Mouse (Mus musculus) adrenal gland, adult 8-10 months (tissue): ENCODE measurements around the gene Fn1. TPM values are rescaled to one million over a fixed set of nuclear protein-coding genes. Genes with fewer than 3 reads are reported as not detected.

Experiments used
- DNase-seq: peaks from one replicate; pipeline ENCODE4 v3.0.0; 2022
- total RNA-seq, 4 experiments: library from RNA; stranded (reverse); gene quantifications; 2 replicates each; pipeline ENCODE4 v1.2.4; 2022

The Fn1 gene
- total RNA-seq, 4 experiments from 2014 or later, result 21.4 to 50.9 (median 36.7) TPM

DNA sequence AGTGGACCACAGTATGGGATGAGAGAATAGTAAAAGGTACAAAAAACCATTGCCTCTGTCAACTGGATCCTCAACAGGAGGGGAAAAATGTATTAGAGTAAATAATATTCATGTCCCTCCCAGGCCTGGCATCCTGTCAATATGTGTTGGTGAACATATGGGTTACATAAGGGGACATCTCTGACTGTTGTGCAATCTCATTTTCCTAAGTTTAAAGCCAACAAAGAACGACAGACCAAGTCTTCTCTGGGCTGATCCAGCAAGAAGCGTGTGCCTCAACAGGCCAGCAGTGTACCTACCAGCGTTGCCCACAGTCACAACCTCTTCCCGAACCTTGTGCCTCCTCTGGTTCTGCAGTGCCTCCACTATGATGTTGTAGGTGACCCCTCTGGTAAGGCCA, 57.6 kb downstream of the Fn1 start:
- DNase-seq, result no peak

DNA sequence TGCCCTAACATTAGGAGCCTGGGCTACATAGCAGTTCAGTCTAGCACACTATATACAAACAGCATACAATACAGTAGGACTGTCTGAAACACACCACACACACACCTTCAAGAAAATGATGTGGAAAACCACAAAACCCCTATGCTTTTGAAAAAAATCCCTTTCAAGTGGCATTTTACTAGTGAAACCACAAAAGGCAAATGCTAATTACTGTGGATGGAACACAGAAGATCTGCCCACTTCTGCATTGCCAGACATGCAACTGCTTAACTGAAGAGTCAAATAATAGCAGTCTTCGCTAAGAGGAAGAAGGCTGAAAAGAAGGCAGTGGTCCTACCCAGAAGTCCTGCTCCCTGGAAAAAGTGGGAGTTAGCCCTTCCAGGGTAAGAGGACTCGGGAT, 58.7 kb downstream of the Fn1 start:
- no peak for DNase-seq

DNA sequence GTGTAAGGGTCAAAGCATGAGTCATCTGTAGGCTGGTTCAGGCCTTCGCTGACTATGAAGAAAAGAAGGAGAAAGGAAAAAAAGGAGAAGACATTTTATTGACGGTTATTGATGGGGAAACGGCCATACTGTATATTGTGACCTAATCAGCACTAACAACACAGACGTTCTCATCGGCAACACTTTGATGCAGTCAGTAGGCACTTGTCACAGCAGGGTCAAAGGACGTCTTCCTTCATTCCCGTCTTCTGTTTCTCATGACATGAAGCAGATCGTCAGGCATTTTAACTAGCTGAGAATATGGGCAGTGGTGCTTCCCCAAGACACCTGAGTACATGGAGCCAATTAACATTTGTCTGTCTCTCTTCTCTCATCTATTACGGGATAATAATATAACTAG, 59.8 kb downstream of the Fn1 start:
- no peak for DNase-seq

DNA sequence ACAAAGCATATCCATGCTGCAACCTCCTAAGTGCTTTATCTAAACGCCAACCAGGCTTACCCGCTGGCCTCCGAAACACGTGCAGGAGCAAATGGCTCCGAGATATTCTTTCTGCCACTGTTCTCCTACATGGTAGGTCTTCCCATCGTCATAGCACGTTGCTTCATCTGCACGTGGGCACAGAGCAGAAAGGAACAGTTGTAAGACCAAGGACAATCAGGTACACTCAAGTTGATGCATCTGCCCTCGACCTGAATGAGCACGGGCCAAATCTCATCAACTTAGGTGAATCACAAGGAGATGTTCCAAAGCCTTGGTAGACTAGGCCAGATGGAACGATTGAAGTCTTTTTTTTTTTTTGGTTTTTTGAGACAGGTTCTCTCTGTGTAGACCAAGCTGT, 63.0 kb downstream of the Fn1 start:
- no peak for DNase-seq

DNA sequence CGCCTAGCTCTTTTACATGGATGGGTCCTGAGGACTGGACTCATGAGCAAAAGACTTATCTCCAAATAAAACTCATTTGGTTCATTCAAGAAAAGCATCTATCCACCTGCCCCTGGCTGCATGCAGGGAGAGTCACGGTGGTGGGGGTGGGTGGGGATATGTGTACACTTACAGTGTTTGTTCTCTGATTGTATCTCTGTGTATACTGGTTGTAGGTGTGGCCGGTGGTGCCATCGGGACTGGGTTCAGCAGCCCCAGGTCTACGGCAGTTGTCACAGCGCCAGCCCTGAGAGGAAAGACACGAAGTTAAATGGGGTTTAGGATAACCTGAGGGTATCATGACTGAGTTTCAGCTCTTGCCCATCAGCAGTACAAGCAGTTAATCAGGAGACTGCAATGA, 66.3 kb downstream of the Fn1 start:
- DNase-seq, result no peak

DNA sequence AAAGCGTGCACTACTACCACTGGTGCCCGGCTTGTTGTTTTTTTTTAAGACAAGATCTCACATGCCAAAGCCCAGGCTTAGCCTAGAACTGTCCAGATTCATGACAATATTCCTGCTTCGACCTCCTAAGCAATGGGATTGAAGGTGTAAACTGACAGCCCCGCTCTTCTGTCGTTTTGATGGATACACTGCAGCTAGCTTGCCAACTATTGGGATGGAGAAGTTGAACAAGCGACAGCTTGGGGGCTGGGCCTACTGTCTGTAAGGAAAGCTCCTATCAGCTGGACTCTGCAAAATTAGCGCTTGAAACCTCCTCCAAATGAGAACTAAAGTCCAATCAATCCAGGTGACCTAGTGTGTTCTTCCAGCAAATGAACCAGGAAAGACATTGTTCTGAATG, 69.1 kb downstream of the Fn1 start:
- DNase-seq, result no peak

DNA sequence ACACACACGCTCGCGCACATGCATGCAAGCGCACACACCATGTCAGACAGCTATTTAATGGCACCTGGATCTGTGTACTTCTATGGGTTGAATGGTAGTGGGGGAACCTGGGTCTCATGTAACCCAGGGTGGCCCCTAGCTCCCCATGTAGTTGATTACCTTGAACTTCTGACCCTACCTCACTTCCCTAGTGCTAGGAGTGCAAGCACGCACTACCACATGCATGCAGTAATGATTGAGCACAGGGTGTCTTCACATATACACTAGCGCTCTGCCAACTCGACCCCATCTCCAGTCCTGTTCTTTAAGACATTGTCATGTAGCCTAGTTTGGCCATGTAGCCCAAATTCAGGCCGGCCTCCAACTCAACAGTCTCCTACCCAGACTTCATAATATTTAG, 69.7 kb downstream of the Fn1 start:
- DNase-seq, result no peak

DNA sequence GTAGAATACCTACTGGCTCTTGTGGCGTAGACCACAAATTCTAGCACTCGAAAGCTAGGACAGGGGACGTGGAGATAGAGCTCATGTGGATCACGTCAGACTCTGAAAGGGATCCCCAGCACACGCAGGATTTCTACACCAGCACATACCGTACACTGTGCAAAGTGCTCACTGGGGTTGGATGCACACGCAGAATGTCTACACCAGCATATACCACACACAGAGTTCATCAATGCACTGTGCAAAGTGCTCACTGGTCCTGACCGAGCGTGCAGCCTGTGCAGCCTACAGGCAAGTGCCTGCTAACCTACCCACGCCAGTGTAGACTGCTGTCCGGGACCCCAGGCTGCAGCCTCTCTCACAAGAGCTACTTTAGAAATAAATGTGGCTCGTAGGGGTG, 72.6 kb downstream of the Fn1 start:
- DNase-seq, result no peak

DNA sequence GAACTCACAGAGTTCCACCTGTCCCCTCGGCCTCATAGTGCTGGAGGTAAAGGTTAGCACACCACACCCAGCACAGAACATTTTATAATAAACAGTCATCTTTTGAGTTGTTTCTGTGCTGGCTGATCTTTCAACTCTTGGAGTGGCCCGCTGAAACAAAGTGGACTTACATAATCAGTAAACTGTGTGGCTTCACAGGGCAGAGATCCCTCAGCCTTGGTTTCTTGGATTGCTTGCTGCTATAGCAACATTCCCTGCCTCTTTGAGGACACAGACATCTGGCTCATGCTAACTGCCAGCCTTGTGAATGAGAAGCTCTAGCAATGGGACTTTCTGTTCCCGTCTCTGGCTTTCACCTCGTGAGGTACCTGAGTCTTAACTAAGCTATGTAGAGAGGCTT, 73.5 kb downstream of the Fn1 start:
- DNase-seq, result peak; percentile 69

DNA sequence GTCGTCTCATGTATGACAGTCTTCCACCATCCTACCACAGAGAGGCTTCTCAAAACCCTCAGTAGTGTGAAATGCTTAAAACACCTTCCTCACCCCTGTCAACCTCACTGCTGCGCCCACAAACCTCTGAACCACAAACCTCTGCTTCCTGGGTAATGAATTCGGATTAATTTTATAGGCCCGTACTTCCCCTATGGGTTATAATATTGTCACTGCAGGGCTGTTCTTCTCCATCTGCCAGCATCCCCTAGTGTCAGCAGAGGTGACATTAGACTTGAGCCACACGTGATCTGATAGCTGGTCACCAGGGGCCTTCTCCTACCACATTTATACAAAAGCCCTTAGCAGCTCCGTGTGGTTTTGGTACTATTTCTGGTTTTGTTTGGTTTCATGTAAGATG, 76.2 kb downstream of the Fn1 start:
- DNase-seq, result no peak

DNA sequence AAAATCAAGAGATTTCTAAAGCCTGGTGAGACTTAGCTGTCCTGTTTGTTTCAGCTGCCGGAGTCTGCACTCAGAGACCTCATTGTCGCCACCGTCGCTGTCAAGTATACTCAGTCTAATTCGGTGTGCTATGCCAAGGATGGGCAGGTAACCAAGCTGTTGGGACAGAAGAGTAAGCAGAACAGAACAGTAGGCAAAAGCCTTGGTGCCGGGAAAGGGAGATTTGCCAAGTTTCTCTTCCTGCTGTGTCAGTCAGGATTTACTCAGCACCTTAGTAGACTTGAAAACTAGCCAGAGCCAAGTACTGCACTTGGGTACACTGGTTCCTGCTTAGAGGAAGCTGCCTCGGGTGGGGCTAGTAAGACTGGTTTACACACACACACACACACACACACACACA, 77.0 kb downstream of the Fn1 start:
- no peak for DNase-seq

DNA sequence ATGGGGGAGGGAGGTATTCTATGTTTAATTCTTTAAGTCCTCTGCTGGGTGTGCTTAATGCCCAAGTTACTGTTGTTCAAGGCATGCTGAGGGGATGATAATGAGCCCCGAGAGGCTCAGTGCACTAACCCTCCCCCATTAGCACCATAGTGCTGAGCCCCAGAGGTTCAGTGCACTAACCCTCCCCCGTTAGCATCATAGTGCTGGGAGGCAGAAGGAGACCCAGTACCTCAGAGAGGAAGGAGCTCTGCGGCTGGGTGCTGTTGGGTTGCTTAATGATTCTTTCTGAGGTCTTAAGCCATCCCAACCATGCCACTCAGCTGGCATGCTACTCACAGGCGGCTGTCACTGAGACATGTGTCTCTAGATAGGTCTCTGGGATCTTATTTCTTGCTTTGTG, 82.9 kb downstream of the Fn1 start:
- DNase-seq, result no peak

DNA sequence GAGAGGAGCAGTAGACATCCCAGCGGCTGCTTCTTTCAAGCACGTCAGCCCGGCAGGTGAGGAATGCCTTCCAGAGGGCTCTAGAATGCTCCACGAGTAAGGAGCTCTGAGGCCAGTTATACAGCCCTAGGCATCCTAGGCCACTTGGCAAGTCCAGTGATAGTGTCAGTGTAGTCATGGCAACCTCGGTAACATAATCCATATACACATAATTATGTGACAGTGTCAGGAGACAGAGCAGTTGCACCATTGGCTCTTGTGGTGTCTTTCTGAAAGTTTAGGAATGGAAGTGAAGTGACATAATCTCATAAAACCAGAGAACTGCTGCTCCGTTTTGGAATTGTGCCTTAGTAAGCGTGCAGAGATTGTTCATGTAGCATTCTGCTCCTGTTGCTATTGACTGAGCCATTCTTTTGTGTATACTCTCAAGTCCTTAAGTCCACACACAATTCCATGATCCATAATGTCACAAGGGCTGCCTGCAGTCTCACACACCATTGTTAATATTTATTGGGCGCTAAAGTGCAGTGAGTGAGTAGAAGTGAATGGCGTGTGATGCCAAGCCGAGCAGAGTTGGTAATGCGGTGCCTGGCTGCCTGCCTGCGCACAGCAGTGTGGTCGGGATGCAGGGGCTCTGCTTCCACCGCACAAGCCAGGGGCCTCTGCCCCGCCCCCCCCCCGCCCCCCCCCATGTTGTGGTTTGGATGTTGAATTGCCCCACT, 85.0 kb downstream of the Fn1 start:
- no peak for DNase-seq

DNA sequence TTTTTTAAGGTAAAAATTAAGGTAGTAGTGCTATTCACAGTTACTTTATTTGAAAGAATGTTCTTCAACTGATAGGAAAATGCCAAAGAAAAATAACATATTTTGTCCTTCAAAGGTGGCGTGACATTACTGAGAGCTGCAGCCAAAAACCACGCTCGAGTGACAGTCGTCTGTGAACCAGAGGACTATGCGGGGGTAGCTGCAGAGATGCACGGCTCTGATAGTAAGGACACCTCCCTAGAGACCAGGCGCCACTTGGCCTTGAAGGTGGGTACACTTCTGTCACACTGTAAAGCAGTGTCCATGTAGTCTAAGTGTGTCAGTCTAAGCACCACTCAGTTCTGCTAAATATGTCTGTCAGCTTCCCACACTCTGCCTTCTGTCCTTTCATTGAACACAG, 88.7 kb downstream of the Fn1 start:
- no peak for DNase-seq

DNA sequence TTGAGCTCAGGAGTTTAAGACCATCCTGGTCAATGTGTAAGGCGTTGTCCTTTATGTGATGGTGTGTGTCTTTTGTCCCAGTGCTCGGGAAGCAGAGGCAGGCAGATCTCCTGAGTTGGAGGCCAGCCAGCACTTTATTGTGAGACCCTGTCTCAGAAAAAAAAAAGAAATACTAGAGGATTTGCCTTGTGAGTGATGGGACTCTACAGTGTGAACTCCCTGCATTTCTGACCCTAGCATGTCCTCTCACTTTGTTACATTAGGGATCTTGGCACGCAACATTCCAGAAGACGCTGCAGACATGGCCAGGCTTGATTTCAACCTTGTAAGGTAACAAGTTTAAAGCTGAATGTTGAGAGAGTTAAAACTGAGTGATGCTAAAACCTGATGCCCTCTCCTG, 92.4 kb downstream of the Fn1 start:
- DNase-seq, result no peak

DNA sequence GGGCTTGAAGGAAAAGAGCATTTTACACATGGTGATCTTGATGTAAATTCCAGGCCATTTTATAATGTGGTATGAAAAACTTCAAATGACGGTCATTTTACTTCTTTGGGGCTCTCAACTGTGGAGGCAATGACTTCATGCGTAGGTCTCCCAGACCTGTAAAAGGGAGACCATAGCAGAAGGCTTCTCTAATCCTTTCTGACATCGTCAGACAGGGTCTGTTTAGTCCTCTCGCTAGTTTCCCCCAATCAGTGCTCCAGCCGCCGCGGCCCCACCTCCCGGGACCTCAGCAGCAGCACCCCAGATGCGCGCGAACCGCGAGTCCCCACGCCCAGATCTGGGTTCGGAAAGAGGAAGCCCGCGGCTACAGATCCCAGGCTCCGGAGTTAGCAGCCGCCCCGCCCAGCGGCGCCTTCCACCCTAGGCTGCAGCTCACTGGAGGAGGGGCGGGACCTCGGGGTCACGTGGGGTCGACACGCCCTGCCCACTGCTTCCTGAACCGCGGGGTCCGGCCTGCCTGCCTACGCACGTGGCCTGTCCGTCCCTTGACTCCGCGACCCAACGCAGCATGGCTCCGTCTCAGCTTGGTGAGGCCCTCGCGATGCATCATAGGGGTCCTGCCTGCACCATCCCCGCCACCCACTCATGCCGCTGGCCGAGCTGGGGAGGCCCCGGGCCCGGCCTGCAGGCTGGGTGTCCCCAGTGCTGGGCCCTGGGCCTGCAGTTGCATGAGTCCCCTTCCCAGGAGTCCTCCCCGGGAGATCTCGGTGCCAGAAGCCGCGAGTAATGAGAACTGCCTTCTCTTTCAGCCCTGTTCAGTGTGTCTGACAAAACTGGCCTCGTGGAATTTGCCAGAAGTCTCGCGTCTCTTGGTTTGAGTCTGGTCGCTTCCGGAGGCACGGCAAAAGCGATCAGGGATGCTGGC, 96.0 kb downstream of the Fn1 start, which contains the start of gene Atic:
Atic (plus strand) TSS at position 463 of the 925 bp plus-strand sequence.
- DNase-seq, result peak; percentile 89

DNA sequence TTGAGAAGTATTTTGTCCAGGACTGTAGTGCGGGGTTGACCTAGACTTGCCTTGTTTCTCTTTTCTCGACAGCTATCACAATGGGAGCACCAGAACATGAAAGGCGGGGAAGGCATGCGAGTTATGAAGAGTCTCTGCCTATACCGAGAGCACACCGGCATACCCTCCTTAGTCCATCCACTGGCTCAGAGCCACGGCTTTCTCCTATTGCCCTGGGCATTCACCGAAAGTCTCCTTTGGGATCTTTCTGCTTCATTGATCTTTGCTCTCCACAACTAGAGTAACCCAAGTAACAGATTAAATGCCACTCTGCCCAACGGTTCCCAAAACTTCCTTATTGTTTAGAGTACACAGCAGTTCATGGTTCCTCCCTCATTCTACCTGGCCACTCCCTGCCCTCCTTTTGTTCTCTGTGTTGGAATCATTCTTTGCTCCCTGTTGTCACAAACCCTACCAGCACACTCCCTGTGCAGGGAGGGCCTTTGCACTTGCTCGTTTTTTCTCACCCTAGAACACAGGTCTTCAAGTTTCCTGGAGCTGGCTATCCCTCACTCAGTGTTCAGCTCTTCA, 102.3 kb downstream of the Fn1 start:
- no peak for DNase-seq

DNA sequence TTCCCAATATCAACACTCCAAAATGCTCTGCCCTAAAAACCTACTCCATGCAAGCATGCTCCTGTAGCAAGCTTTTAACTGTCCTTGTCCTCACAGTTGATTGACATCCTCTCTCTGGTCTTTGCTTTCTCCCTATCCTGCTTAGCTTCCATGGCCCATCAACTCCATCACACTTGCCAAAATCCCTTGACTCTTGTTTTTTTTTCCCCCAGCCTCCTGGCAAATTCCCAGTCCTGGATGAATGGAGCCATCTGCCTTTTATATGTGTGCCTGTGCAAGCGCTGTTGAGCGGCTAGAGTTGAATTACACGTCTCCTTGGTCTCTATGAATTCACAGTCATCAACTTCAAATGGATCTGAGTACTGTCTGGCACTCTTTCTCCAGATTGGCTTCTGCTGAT, 112.6 kb downstream of the Fn1 start:
- DNase-seq, result no peak

DNA sequence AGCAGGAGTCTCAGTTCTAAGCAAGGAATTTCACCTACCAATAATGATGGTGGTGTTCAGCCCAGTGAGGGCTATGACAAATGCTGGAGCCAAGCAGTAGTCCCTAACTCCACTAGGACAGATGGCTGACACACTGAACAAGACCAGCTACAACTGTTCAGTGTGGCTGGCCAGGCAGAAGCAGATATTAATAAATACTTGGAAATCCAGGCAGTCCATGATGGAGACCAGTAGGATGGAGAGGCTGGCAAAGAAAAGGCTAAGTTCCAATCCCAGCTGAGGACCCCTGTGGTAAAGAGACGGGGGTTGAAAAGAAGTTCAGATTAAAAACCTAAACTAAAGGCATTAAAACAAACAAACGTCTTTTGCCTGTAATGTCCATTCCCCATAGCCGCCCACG, 113.4 kb downstream of the Fn1 start:
- no peak for DNase-seq
